Mouse (Mus musculus) CH12.LX (cell line): ENCODE measurements at regions not wholly inside any gene's neighbourhood (a gene's known extent, or its start where the extent isn't known, plus 50 kb on each side); places are given as distances from the start of the nearest gene placed in this dataset.

Experiments
- DNase-seq: peaks from one replicate; pipeline ENCODE4 v3.0.0-alpha.2; 2013; ENCODE audit errors: extremely low read depth
- H3K27ac ChIP-seq: 2 replicates; pipeline ENCODE4 v1.5.1; 2012; ENCODE audit warnings: low read depth, mild to moderate bottlenecking, control low read depth, moderate library complexity; ENCODE audit not compliant: insufficient read depth
- H3K27me3 ChIP-seq: replicated peaks from 2 replicates; pipeline ENCODE3; 2012; ENCODE audit warnings: inconsistent platforms
- H3K36me3 ChIP-seq, 2 experiments: replicated peaks in 1 of 2; 2 replicates each; pipeline versions ENCODE3 to v1.6.1; 2012; ENCODE audit warnings: inconsistent platforms in 1 of 2, low read length in 1 of 2, mild to moderate bottlenecking in 1 of 2, mixed read lengths in 1 of 2, moderate library complexity in 1 of 2; ENCODE audit not compliant: control insufficient read depth in 1 of 2, insufficient read depth in 1 of 2
- H3K4me1 ChIP-seq, 2 experiments: 2 replicates each; pipeline ENCODE4 v1.6.1; 2012; ENCODE audit warnings: inconsistent platforms in 1 of 2, moderate library complexity in 1 of 2; ENCODE audit not compliant: insufficient read depth in 2 of 2, control insufficient read depth in 1 of 2
- H3K4me2 ChIP-seq: 2 replicates; pipeline ENCODE4 v1.6.1; 2012; ENCODE audit warnings: low read depth, mild to moderate bottlenecking, control low read depth; ENCODE audit not compliant: poor library complexity, insufficient read depth, severe bottlenecking
- H3K4me3 ChIP-seq, 3 experiments: fragments of 150-350 bp in 1 of 3; sonication (generic) in 1 of 3; replicated peaks in 1 of 3; 2 replicates each; pipeline versions ENCODE3 to v1.5.1; 2011 to 2012; ENCODE audit warnings: low read depth in 2 of 3, low read length in 2 of 3, mild to moderate bottlenecking in 2 of 3, moderate library complexity in 2 of 3, control low read depth in 1 of 3, improper control_type of control experiment in 1 of 3, inconsistent platforms in 1 of 3, mixed read lengths in 1 of 3; ENCODE audit not compliant: poor library complexity in 1 of 3
- H3K79me2 ChIP-seq: replicated peaks from 2 replicates; pipeline ENCODE4 v1.6.1; 2012; ENCODE audit warnings: mild to moderate bottlenecking, moderate library complexity; ENCODE audit not compliant: control insufficient read depth, poor library complexity, insufficient read depth, severe bottlenecking; ENCODE audit errors: extremely low read depth
- H3K9ac ChIP-seq: 2 replicates; pipeline ENCODE4 v1.6.1; 2012; ENCODE audit warnings: low read depth, mild to moderate bottlenecking, control low read depth, moderate library complexity; ENCODE audit not compliant: insufficient read depth
- H3K9me3 ChIP-seq: replicated peaks from 2 replicates; pipeline ENCODE3; 2012; ENCODE audit warnings: low read length, inconsistent platforms, mixed read lengths
- BHLHE40 ChIP-seq: IDR thresholded peaks from 2 replicates; pipeline ENCODE4 v1.6.1; 2011; ENCODE audit warnings: mild to moderate bottlenecking, low read depth, low read length, improper control_type of control experiment
- CHD1 ChIP-seq: IDR thresholded peaks from 2 replicates; pipeline ENCODE4 v1.6.1; 2012; ENCODE audit warnings: low read depth, low read length, improper control_type of control experiment, inconsistent platforms
- CHD2 ChIP-seq: IDR thresholded peaks from 2 replicates; pipeline ENCODE4 v1.6.1; 2011; ENCODE audit warnings: low read length, improper control_type of control experiment
- CTCF ChIP-seq, 2 experiments: IDR thresholded peaks in 1 of 2; conservative IDR thresholded peaks in 1 of 2; 2 replicates each; pipeline ENCODE4 v1.5.1; 2011 to 2012; ENCODE audit warnings: low read depth in 2 of 2, low read length in 2 of 2, improper control_type of control experiment in 1 of 2, inconsistent platforms in 1 of 2, mild to moderate bottlenecking in 1 of 2, moderate library complexity in 1 of 2
- ELF1 ChIP-seq: IDR thresholded peaks from 2 replicates; pipeline ENCODE4 v1.6.1; 2014; ENCODE audit warnings: low read depth, mild to moderate bottlenecking, inconsistent platforms, low read length, improper control_type of control experiment
- ETS1 ChIP-seq: conservative IDR thresholded peaks from 2 replicates; pipeline ENCODE4 v1.6.1; 2012; ENCODE audit warnings: low read depth, mild to moderate bottlenecking, inconsistent platforms, low read length, improper control_type of control experiment, moderate library complexity
- IRF4 ChIP-seq: IDR thresholded peaks from 2 replicates; pipeline ENCODE4 v1.6.1; 2014; ENCODE audit warnings: low read depth, mild to moderate bottlenecking, inconsistent platforms, low read length, improper control_type of control experiment
- MAX ChIP-seq: IDR thresholded peaks from 2 replicates; pipeline ENCODE4 v1.6.1; 2011; ENCODE audit warnings: low read length, improper control_type of control experiment
- MXI1 ChIP-seq: IDR thresholded peaks from 2 replicates; pipeline ENCODE4 v1.6.1; 2011; ENCODE audit warnings: mild to moderate bottlenecking, low read depth, low read length, improper control_type of control experiment
- MYC ChIP-seq: IDR thresholded peaks from 2 replicates; pipeline ENCODE4 v1.6.1; 2011; ENCODE audit warnings: low read depth, mild to moderate bottlenecking, improper control_type of control experiment, low read length
- NRF1 ChIP-seq: IDR thresholded peaks from 2 replicates; pipeline ENCODE4 v1.6.1; 2014; ENCODE audit warnings: low read depth, mild to moderate bottlenecking, inconsistent platforms, low read length, improper control_type of control experiment, moderate library complexity
- PAX5 ChIP-seq: IDR thresholded peaks from 2 replicates; pipeline ENCODE4 v1.6.1; 2012; ENCODE audit warnings: low read length, inconsistent platforms, mixed read lengths
- POLR2A ChIP-seq: IDR thresholded peaks from 2 replicates; pipeline ENCODE4 v1.6.1; 2011; ENCODE audit warnings: low read depth, mild to moderate bottlenecking, improper control_type of control experiment, low read length
- RAD21 ChIP-seq: IDR thresholded peaks from 2 replicates; pipeline ENCODE4 v1.6.1; 2011; ENCODE audit warnings: low read depth, mild to moderate bottlenecking, low read length, improper control_type of control experiment, moderate library complexity
- SIN3A ChIP-seq: IDR thresholded peaks from 2 replicates; pipeline ENCODE4 v1.6.1; 2012; ENCODE audit warnings: low read length, improper control_type of control experiment, inconsistent platforms
- TBP ChIP-seq: conservative IDR thresholded peaks from 2 replicates; pipeline ENCODE4 v1.6.1; 2011; ENCODE audit warnings: low read depth, low read length, improper control_type of control experiment
- TCF12 ChIP-seq: IDR thresholded peaks from 2 replicates; pipeline ENCODE4 v1.6.1; 2014; ENCODE audit warnings: low read depth, mild to moderate bottlenecking, inconsistent platforms, low read length, improper control_type of control experiment
- UBTF ChIP-seq: IDR thresholded peaks from 2 replicates; pipeline ENCODE4 v1.6.1; 2012; ENCODE audit warnings: low read depth, mild to moderate bottlenecking, inconsistent platforms, low read length, improper control_type of control experiment, moderate library complexity
- ZMIZ1 ChIP-seq: IDR thresholded peaks from 2 replicates; pipeline ENCODE4 v1.6.1; 2012; ENCODE audit warnings: low read depth, mild to moderate bottlenecking, inconsistent platforms, low read length, improper control_type of control experiment
- ZNF384 ChIP-seq: IDR thresholded peaks from 2 replicates; pipeline ENCODE4 v1.6.1; 2012; ENCODE audit warnings: low read depth, low read length, improper control_type of control experiment, inconsistent platforms
- dilution Hi-C: fragments of 300-500 bp; cut with MboI; formaldehyde crosslinking; loops from 2 replicates; pipeline ENCODE4 v1.14.3; 2020; ENCODE audit warnings: low sequenced_read_pairs; ENCODE audit not compliant: extremely low pct_unique_long_range_greater_than_20kb, extremely low pct_ligation_motif_present
- in situ Hi-C: fragments of 300-500 bp; cut with MboI; formaldehyde crosslinking; loops from 3 replicates; pipeline ENCODE4 v1.14.3; 2019; ENCODE audit warnings: low sequenced_read_pairs, low pct_ligation_motif_present, low pct_unique_long_range_greater_than_20kb, mixed read lengths

- Histone ChIP-seq H3K4me1 (no peaks in the 10 kb centered on the region), H3K27me3 (no peaks in the 10 kb centered on the region), H3K27ac (no peak overlapping the region), H3K79me2 (no peaks in the 10 kb centered on the region), H3K36me3 (no peaks in the 10 kb centered on the region), H3K9ac (no peak overlapping the region), H3K4me3 (no peak overlapping the region), H3K9me3 (peaks cover 47% of the 10 kb centered on the region), H3K4me2 (no peak overlapping the region)
- dilution Hi-C loops: no loop called here
- in situ Hi-C loops: no loop called here
- DNase-seq: no peak
- TF ChIP-seq CHD2 (no peak), MAX (no peak), IRF4 (no peak), ETS1 (no peak)
These were observed 560.8 kb downstream of the Cdk5rap2 start for GRCm38 (mm10) chr4:69849423-69849822.

- DNase-seq: no peak
- dilution Hi-C loops: no loop called here
- no peak overlapping the region for H3K4me3 ChIP-seq
- H3K27ac ChIP-seq: no peak overlapping the region
- H3K4me1 ChIP-seq: no peaks in the 10 kb centered on the region
- H3K27me3 ChIP-seq: no peaks in the 10 kb centered on the region
- in situ Hi-C loops: no loop called here
- no peaks in the 10 kb centered on the region for H3K36me3 ChIP-seq
- peaks cover 52% of the 10 kb centered on the region for H3K9me3 ChIP-seq
- H3K9ac ChIP-seq: no peak overlapping the region
- H3K79me2 ChIP-seq: no peaks in the 10 kb centered on the region
- no peak overlapping the region for H3K4me2 ChIP-seq
- TF ChIP-seq MXI1: no peak
- TF ChIP-seq ETS1: no peak
- TF ChIP-seq CHD1: no peak
- no peak for TF ChIP-seq SIN3A
- no peak for TF ChIP-seq MYC
- no peak for TF ChIP-seq POLR2A
- no peak for TF ChIP-seq MAX
- no peak for TF ChIP-seq CTCF (conservative IDR thresholded peaks at IDR 0.05 in 1 of 2, IDR thresholded peaks at IDR 0.05 in 1 of 2; ENCODE audit: low read depth in 2 of 2, low read length in 2 of 2)
- no peak for TF ChIP-seq ZNF384
- no peak for TF ChIP-seq UBTF
- no peak for TF ChIP-seq RAD21
- TF ChIP-seq NRF1: no peak
- TF ChIP-seq PAX5: no peak
- no peak for TF ChIP-seq TCF12
- TF ChIP-seq IRF4: no peak
- TF ChIP-seq, all 38 proteins: peak for 0
These were observed 570.4 kb downstream of the Cdk5rap2 start for GRCm38 (mm10) chr4:69839868-69840267.

DNA sequence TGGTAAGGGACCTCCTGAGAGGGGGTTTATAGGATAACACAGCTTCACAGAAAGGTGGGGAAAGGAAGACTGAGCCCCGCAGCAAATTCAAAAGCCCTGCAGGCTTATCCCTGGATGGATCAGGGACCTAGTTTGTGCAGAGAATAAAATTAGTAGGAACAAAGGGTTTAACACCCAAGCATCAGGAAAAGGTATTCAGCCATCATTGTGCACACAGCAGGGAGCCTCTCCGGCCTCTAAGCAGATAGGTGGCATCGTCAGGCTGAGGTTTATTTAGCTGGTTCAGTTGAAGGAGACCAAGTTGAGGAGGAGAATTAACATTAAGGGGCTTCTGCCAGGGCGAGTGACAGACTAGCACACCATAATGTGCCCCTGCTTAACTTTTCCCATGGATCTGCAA, 571.3 kb downstream of the Cdk5rap2 start:
- in situ Hi-C loops: no loop called here
- H3K4me3 ChIP-seq: no peak overlapping the region

More for the DNA sequence above, 571.3 kb downstream of the Cdk5rap2 start:
- Histone ChIP-seq H3K9me3 (peaks cover 48% of the 10 kb centered on the region), H3K36me3 (no peaks in the 10 kb centered on the region), H3K9ac (no peak overlapping the region), H3K27me3 (no peaks in the 10 kb centered on the region), H3K27ac (no peak overlapping the region), H3K4me1 (no peaks in the 10 kb centered on the region), H3K4me2 (no peak overlapping the region), H3K79me2 (no peaks in the 10 kb centered on the region)
- DNase-seq: no peak
- dilution Hi-C loops: no loop called here
- TF ChIP-seq ELF1: no peak
- TF ChIP-seq ZMIZ1: no peak
- TF ChIP-seq BHLHE40: no peak
- no peak for TF ChIP-seq TBP
